Mouse (Mus musculus) forebrain, embryonic 14.5 days (tissue): ENCODE results near the gene Tmem88b. TPM values are rescaled to one million over a fixed set of nuclear protein-coding genes. Genes with fewer than 3 reads are reported as not detected.
A peak's percentile ranks its signal among the peaks of the same experiment; 100 is the strongest.
"Not testable (repeated sequence)": the region's sequence is repeated elsewhere in the genome, so short reads cannot be mapped to it uniquely, and the experiment has no call there.

Source experiments
- ATAC-seq: fragments of 200-750 bp; cut with Nextera tagmentation; 2 replicates; pipeline ENCODE4 v1.8.0; 2017; ENCODE audit warnings: mild to moderate bottlenecking, moderate library complexity
- DNase-seq: peaks from one replicate; pipeline ENCODE4 v3.0.0-alpha.2; 2015; ENCODE audit warnings: low spot score
- H3K27ac ChIP-seq: fragments of 300-500 bp; sonication (generic); 2 replicates; pipeline ENCODE4 v1.5.1; 2014; ENCODE audit warnings: low read depth, mild to moderate bottlenecking, control low read depth, low read length, moderate library complexity
- H3K27me3 ChIP-seq: fragments of 300-500 bp; sonication (generic); replicated peaks from 2 replicates; pipeline ENCODE4 v1.6.1; 2014; ENCODE audit warnings: low read length, control low read depth, mixed read lengths; ENCODE audit not compliant: control insufficient read depth, insufficient read depth
- H3K36me3 ChIP-seq: fragments of 300-500 bp; sonication (generic); 2 replicates; pipeline ENCODE4 v1.6.1; 2014; ENCODE audit warnings: low read length, control low read depth; ENCODE audit not compliant: control insufficient read depth, insufficient read depth
- H3K4me1 ChIP-seq: fragments of 300-500 bp; sonication (generic); 2 replicates; pipeline ENCODE4 v1.6.1; 2014; ENCODE audit warnings: antibody characterized with exemption, low read length, control low read depth; ENCODE audit not compliant: control insufficient read depth, insufficient read depth
- H3K4me2 ChIP-seq: fragments of 300-500 bp; sonication (generic); 2 replicates; pipeline ENCODE4 v1.6.1; 2014; ENCODE audit warnings: mild to moderate bottlenecking, control low read depth, low read length
- H3K4me3 ChIP-seq: fragments of 300-500 bp; sonication (generic); 2 replicates; pipeline ENCODE4 v1.5.1; 2014; ENCODE audit warnings: low read depth, low read length, control low read depth
- H3K9ac ChIP-seq: fragments of 300-500 bp; sonication (generic); 2 replicates; pipeline ENCODE4 v1.6.1; 2014; ENCODE audit warnings: mild to moderate bottlenecking, low read length, control low read depth, moderate library complexity
- H3K9me3 ChIP-seq: fragments of 300-500 bp; sonication (generic); replicated peaks from 2 replicates; pipeline ENCODE4 v1.6.1; 2016; ENCODE audit warnings: low read length, control low read depth, mixed read lengths; ENCODE audit not compliant: control insufficient read depth
- WGBS: fragments of 180-500 bp; shearing (Covaris S2); extraction: QIAGEN DNeasy Blood & Tissue Kit; methylation state at CpG from one replicate; pipeline ENCODE4 v1.1.7; 2014; 5-methylcytosine and 5-hydroxymethylcytosine counted together
- polyA plus RNA-seq: library from polyadenylated mRNA; unstranded; fragments of >200 nt; fragmentation: Nextera tagmentation; extraction: Ambion mirVana; gene quantifications from 2 replicates; pipeline ENCODE4 v1.2.1, GENCODE M21; 2014

Tmem88b gene
- polyA plus RNA-seq, 1 experiment from 2014 or later, result 0.25 TPM

- Histone ChIP-seq H3K4me1 (no peaks in the 10 kb centered on the region), H3K27me3 (no peaks in the 10 kb centered on the region), H3K4me2 (no peak overlapping the region), H3K9me3 (no peaks in the 10 kb centered on the region), H3K9ac (no peak overlapping the region), H3K4me3 (no peak overlapping the region), H3K36me3 (no peaks in the 10 kb centered on the region), H3K27ac (no peak overlapping the region)
- WGBS, result 86% methylated on average over 2 of the region's 2 CpGs
- no peak for DNase-seq
- no peak for ATAC-seq
These were observed 8.1 kb upstream of the Tmem88b start for GRCm38 (mm10) chr4:155793730-155794129.

- H3K9me3 ChIP-seq, result no peaks in the 10 kb centered on the region
- ATAC-seq, result no peak
- H3K4me3 ChIP-seq, result no peak overlapping the region
- no peak overlapping the region for H3K27ac ChIP-seq
- no peak for DNase-seq
- no peaks in the 10 kb centered on the region for H3K36me3 ChIP-seq
- WGBS, result 76% methylated on average over 24 of the region's 24 CpGs
- H3K27me3 ChIP-seq, result no peaks in the 10 kb centered on the region
- no peak overlapping the region for H3K9ac ChIP-seq
- H3K4me1 ChIP-seq, result no peaks in the 10 kb centered on the region
- H3K4me2 ChIP-seq, result no peak overlapping the region
These were observed 5.7 kb upstream of the Tmem88b start for GRCm38 (mm10) chr4:155791240-155791933.

DNA sequence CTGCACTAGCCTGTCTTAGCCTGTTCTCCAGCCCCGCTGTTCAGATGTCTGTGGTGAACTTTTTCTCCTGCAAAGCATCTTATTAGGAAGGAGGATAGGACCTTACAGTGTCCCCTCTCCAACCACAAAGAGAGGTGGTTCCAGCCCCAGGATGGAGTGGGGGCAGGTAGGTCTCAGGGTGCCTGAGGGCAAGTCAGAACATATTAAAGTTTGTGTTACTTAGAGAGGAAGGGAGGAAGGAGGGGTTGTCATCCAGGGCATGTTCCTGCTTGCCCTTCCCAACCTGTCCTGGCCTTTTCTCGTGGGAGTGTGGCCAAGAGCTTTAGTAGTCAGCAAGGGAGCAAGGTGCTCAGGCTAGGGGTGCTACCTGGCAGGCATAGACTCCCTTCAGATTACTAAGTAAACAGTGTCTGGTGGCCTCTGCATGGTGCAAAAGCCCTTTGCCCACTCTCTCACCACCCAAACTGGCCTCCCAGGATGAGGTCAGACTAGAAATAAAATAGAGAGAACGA is 5.0 kb upstream of the Tmem88b start:
- Histone ChIP-seq H3K4me1 (no peaks in the 10 kb centered on the region), H3K4me2 (no peak overlapping the region), H3K27me3 (no peaks in the 10 kb centered on the region), H3K9ac (no peak overlapping the region), H3K36me3 (no peaks in the 10 kb centered on the region), H3K27ac (no peak overlapping the region), H3K9me3 (no peaks in the 10 kb centered on the region), H3K4me3 (no peak overlapping the region)
- ATAC-seq, result no peak
- WGBS, result 80% methylated on average over 3 of the region's 3 CpGs
- DNase-seq, result no peak

DNA sequence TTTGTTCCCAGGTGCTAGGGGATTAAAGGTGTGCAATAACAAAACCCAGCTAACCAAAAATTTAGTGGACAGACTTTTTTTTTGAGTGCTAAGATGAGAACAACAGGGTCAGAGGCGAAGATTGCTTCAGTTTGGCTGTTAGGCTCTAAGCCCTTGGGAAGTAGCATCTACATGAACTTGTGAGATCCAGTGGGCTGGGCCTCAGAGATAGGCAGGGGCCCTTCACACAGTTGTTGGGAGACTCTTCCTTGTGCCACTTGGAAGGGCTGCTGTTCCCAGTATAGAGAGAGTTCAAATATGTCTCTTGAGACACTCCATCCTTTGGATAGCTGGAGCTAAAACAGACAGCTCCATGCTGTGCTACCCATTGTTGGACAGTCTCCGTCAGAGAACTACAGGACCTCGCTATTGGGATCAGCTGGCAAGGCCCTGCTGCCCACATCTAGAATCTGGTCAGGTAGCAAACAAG is 4.4 kb upstream of the Tmem88b start, which contains the start of gene Ankrd65:
TSS of gene Ankrd65 (plus strand) at position 419 of the 469 bp plus-strand sequence.
- Histone ChIP-seq H3K4me3 (no peak within 1 kb of the TSS), H3K9me3 (no peaks in the 10 kb centered on the region), H3K9ac (no peak within 1 kb of the TSS), H3K36me3 (no peaks in the 10 kb centered on the region), H3K27me3 (no peaks in the 10 kb centered on the region), H3K4me2 (no peak within 1 kb of the TSS), H3K27ac (no peak within 1 kb of the TSS), H3K4me1 (no peaks in the 10 kb centered on the region)
- ATAC-seq (no peak), DNase-seq (no peak)
- WGBS, result 68% methylated on average over 3 of the region's 3 CpGs

GRCm38 (mm10) chr4:155788833-155789232 is 3.2 kb upstream of the Tmem88b start:
- H3K9me3 ChIP-seq, H3K4me2 ChIP-seq: not testable (repeated sequence)

DNA sequence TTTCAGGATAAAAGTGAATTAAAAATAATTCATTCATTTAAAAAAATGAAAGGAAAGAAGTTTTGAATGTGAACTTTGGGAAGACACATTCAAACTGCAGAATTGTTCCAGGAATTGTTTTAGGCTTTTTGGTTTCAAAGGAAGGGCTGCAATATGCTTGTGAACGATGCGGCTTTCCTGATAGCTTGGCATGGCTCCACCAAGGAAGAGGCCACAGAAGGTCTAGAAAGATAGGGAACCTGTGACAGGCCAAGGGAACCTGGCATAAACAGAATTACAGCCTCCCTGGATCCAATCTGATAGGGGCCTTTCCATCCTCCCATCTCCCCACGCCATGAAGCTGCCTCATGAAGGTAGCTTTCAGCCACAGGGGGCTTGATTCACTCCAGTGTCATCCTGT is 2.6 kb upstream of the Tmem88b start:
- no peak overlapping the region for H3K4me2 ChIP-seq

More at GRCm38 (mm10) chr4:155788833-155789232, 3.2 kb upstream of the Tmem88b start:
- 88% methylated on average over 4 of the region's 4 CpGs for whole genome bisulfite sequencing
- not testable (repeated sequence) for H3K36me3 ChIP-seq, H3K4me1 ChIP-seq, H3K27ac ChIP-seq, DNase-seq, H3K27me3 ChIP-seq, H3K9ac ChIP-seq, H3K4me3 ChIP-seq, ATAC-seq

DNA sequence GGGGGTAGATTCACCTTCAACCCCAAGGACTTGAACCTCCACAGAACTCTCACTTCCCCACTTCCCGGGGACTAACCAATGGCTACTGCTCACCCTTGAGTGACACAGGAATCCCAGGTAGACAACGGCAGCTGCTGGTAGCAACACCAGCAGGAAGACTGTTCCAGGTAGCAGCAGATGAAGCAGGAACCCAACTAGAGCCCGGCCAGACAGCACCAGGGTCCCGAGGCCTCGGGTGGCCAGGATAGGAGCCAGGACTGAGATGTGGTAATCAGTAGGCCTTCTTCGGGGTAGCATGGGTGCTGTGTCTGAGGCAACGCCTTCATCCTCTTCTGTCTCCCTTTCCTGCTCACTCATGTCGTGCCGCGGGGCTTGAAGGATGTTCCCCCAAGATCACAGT is 428 bp downstream of the Tmem88b start:
- Histone ChIP-seq H3K36me3 (no peaks in the 10 kb centered on the region), H3K27me3 (no peaks in the 10 kb centered on the region), H3K4me1 (0 out of 2 replicates have a peak, but pooled peaks cover 3% of the 10 kb centered on the region), H3K27ac (no peak overlapping the region), H3K4me3 (no peak overlapping the region), H3K9me3 (no peaks in the 10 kb centered on the region), H3K9ac (no peak overlapping the region), H3K4me2 (no peak overlapping the region)
- no peak for ATAC-seq
- WGBS, result 87% methylated on average over 10 of the region's 10 CpGs
- DNase-seq, result no peak

More for the DNA sequence above, 2.6 kb upstream of the Tmem88b start:
- H3K4me1 ChIP-seq, result 0 out of 2 replicates have a peak, but pooled peaks cover 3% of the 10 kb centered on the region
- H3K36me3 ChIP-seq, result no peaks in the 10 kb centered on the region
- H3K9me3 ChIP-seq, result no peaks in the 10 kb centered on the region
- no peak for ATAC-seq
- no peaks in the 10 kb centered on the region for H3K27me3 ChIP-seq
- H3K27ac ChIP-seq, result no peak overlapping the region
- WGBS, result 84% methylated on average over 3 of the region's 3 CpGs
- H3K4me3 ChIP-seq, result no peak overlapping the region
- H3K9ac ChIP-seq, result no peak overlapping the region
- no peak for DNase-seq

DNA sequence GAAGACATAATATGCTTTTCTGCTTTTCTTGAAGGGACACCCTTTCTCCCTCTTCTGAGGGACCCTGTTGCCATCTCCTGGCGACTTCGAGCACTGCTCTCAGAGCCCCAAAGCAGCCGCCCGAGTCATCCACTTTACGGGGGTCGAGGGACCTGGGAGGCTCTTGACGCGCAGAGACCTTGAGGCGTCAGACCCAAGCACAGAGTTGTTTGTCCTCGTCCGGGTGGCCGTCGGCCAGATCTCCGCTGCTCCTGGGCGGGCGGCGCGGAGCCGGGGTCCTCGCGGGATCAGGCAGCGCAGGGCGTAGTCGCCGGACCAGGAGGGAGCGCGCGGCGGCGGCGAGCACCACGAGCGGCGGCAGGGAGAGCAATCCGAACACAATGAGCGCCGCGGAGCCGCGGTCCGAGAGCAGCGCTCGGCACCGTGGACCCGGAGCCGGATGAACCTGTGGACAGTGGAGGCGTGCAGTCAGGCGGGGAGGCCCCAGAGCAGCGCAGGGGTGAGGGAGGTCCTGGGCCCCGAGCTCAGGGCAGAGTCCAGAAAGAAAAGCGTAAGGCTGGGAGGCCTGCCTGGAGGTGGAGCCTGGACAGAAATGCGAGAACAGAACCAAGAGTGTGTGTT is 1.5 kb downstream of the Tmem88b start:
- Histone ChIP-seq H3K27ac (peak overlapping the region; percentile 79), H3K9me3 (no peaks in the 10 kb centered on the region), H3K9ac (peak overlapping the region; percentile 82), H3K27me3 (no peaks in the 10 kb centered on the region), H3K4me3 (peak overlapping the region; percentile 57), H3K4me2 (peak overlapping the region; percentile 64), H3K36me3 (no peaks in the 10 kb centered on the region), H3K4me1 (0 out of 2 replicates have a peak, but pooled peaks cover 3% of the 10 kb centered on the region)
- ATAC-seq (peak; percentile 91), DNase-seq (peak; percentile 89)
- under 1% methylated on average over 51 of the region's 52 CpGs for WGBS
